Mouse (Mus musculus) NIH3T3 (cell line): ENCODE measurements around the gene Mrps7.
"Not testable (repeated sequence)": the region's sequence is repeated elsewhere in the genome, so short reads cannot be mapped to it uniquely, and the experiment has no call there.

ENCODE experiments used
- DNase-seq: peaks from one replicate; pipeline ENCODE4 v3.0.0-alpha.2; 2012; ENCODE audit warnings: low read depth

Gene Mrps7

GRCm38 (mm10) chr11:115628465-115629101 is 24.9 kb downstream of the Mrps7 start:
- DNase-seq: no peak

- DNase-seq: no peak
These were observed 26.2 kb downstream of the Mrps7 start for GRCm38 (mm10) chr11:115629734-115630531.

- DNase-seq: peak; percentile 84
These were observed 27.1 kb downstream of the Mrps7 start for GRCm38 (mm10) chr11:115630532-115631504.

DNA sequence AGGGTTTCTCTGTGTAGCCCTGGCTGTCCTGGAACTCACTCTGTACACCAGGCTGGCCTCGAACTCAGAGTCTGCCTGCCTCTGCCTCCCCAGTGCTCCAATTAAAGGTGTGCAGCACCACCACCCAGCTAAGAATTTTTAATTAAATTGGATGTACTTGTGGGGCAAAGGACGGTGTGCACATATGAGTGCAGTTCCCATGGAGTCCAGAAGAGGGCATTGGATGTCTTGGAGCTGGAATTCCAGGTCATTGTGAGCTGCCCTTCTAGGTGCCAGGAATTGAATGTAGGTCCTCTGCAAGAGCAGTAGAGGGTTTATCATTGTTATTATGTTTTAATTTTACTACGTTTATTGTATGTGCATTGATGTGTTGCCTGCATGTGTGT is 27.8 kb downstream of the Mrps7 start:
- DNase-seq: peak; percentile 77

GRCm38 (mm10) chr11:115632247-115632646 is 28.5 kb downstream of the Mrps7 start:
- no peak for DNase-seq

DNA sequence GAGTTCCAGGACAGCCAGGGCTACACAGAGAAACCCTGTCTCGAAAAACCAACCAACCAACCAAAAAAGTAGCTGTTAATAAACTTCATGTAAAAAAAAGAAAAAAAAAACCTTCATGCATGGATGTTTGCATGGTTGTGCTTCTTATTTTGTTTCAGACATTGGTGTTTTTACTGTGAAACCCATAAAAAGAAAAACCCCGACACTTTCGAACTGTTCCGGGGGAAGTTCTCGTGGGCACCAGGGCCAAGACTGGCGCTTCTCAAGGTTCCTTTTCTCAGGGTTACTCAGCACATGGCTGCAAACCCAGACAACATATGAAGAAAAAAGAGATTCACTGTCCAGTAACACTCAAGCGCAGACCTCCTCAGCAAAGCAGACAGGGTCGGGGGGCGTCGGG is 29.1 kb downstream of the Mrps7 start:
- DNase-seq: no peak

GRCm38 (mm10) chr11:115634109-115634508 is 30.4 kb downstream of the Mrps7 start:
- peak; percentile 35 for DNase-seq

DNA sequence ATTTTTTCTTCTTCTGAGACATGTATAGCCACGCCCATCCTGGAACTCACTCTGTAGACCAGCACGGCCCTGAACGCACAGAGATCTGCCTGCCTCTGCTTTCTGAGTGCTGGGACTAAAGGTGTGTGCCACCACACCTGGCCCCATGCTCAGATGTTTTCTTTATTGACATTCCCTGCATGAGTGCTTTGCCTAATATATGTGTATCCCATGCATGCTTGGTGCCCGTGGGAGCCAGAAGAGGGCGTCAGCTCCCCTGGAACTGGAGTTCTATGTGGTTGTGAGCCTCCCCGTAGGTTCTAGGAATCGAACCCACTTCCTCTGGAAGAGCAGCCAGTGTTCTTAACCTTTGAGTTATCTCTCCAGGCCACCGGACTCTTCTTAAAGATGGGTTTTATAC is 31.3 kb downstream of the Mrps7 start:
- no peak for DNase-seq

- no peak for DNase-seq
These were observed 31.8 kb downstream of the Mrps7 start for GRCm38 (mm10) chr11:115635484-115635883.

GRCm38 (mm10) chr11:115636960-115637359 is 33.2 kb downstream of the Mrps7 start:
- DNase-seq: no peak

DNA sequence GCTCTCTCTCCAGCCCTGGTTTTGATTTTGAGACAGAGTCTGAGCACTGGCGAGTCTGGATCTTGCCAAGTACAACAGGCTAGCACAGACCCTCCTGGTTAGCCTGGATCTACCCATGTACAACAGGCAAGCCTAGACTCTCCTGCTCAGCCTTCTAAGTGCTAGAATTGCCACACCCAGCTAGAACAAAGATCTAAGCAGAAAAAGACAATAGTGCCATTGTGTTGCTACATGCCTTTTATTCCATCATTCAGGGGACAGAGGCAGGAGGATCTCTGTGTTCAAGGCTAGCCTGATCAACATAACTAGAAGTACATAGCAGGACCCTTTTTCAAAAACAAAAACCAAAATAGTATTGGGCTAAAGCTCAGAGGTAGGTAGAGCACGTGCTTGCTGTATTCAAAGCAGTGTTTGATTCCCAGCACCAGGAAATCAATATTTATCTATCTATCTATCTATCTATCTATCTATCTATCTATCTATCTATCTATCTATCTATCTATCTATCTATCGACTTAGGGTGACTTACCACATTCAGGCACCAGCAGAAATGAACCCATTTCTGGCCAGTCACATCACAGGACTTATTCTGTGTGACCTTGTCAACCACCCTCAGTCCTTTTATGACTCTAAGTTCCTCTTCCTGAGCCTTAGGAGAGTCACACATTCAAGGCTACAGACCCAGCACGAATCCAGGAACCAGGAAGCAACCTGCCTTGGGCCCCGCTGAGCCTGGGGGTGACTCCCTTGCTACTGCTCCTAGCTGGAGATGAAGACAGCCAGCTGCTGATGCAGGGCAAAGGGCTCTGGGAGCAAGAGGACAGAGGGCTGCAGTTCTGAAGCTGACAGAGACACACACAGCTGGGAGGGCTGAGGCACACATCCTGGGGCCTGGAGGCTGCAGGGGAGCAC is 35.0 kb downstream of the Mrps7 start:
- no peak for DNase-seq

GRCm38 (mm10) chr11:115639540-115639939 is 35.8 kb downstream of the Mrps7 start:
- no peak for DNase-seq

- DNase-seq: no peak
These were observed 36.6 kb downstream of the Mrps7 start for GRCm38 (mm10) chr11:115640311-115640828.

DNA sequence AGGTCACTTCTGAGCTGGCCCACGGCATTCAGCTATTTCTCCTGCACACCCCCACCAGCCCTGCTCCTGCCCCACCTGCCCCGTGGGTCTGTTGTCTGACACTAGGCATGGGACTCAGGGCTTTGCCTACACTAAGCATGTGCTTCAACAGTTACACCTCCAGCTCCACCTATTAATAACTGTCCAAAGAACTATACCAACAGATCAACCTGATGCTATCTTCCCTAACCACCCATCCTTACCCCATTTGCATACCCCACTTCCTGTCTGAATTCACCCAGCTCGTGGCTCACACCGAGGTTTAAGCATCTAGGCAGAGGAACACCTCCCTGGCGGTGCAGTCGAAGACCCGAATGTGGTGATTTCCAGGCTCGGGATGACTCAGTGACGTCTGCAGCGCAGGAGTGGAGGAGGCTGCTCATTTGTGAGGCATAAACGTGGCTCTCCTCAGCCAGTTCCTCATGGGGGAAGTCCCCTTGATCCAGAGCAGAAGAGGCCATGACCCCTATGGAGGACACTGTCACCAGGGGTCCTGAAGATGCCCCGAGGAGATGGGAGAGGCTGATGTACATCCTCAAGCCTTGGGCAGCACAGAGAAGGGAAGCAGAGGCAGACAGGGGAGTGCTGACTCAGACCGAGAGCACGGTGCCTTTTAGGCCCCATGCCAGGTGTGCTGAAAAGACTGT is 37.4 kb downstream of the Mrps7 start:
- peak; percentile 81 for DNase-seq

DNA sequence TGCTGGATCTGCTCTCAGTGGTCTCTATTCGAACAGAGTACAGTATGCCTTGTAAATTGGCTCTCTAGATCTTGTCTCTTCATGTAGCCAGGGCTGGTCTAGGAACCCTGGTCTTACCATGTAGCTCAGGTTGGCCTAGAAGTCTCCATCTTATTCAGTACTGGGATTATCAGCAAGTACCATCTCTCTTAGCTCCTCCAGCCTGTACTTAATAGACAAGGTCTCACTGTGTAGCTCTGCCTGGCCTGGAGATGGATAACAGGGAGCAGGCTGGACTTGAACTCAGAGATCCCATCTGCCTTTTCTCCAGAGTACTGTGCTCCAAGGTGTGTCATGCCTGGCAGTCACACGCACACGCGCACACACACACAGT is 37.9 kb downstream of the Mrps7 start:
- DNase-seq: no peak

- no peak for DNase-seq
These were observed 39.0 kb downstream of the Mrps7 start for GRCm38 (mm10) chr11:115642705-115643104.

DNA sequence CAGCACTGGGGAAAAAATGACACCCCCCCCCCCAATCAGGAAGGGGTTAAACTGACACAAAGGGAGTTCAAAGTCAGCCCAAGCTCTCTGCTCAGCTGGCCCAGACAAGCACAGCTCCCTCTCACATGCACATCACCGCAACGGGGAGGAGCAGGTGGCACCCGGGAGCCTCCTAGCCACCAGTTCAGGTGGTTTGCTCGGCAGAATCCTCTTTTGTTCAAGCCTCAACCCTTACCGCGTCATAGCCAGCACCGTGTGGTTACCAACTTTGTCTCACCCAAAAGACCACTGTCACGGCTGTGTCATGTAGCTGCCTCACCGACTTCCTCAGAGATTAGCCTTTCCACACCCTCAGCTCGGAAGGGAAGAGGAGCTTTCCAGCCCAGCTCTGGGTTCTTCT is 39.5 kb downstream of the Mrps7 start:
- DNase-seq: no peak

DNA sequence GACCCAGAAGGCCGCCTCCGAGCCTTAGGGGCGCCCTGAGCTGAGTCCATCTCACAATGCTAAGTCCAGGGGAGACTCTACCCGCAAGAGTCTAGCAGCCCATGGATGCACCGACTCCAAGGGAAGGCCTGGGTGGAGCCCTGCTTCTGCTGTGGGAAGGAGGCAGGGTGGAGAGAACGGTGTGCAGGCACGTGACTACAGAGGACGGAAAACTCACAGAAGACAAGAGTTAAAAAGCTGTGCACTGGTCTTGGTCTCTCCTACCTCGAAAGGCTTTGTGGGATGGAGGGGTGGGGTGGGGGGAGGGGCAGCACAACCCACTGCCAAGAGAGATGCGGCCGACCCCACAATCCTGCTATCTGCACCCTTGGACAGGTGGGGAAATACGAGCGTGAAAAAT is 40.6 kb downstream of the Mrps7 start:
- DNase-seq: no peak

DNA sequence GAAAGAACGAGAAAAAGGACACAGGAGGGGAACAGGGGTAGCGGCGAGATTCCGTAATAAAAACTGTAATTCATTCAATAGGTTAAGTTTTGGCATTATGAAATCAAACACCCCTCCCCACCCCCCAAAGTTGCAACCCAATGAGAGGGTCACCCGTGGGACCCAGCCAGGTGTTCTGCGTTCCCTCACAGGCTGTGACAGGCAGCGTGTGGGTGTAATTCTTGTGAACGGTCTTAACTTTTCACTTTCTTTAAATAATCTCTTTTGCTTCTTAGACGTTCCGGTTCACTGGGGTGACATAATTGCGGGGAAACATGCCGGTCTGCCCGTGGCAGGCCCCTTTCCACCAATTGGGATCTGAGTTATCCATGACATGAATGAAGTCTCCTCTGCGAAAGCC is 41.8 kb downstream of the Mrps7 start:
- not testable (repeated sequence) for DNase-seq

DNA sequence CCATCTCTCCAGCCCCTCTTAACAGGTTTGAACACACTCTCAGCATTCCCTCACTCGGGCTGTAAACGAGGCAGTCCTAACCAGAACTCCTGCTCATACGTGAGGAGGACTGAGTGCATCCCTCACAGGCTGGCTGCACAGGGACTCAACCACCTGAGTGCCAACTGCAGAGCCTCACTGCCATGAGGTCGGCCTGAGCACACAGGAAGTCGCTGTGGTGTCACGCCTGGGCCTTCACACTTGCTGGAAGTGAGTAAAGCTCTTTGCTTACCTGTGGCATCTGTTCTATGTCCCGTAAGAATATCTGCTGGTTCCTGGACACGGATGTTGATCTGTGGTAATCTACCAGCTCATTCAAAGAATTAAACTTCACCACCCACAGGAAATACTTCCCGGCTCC is 42.7 kb downstream of the Mrps7 start:
- no peak for DNase-seq

- DNase-seq: peak; percentile 94
These were observed 43.7 kb downstream of the Mrps7 start for GRCm38 (mm10) chr11:115647459-115647858.
